Mouse (Mus musculus) activated CD4-positive, CD25-positive, alpha-beta regulatory T cell, adult 4 months (primary cell): ENCODE measurements around the gene Zcchc8. TPM values are rescaled to one million over a fixed set of nuclear protein-coding genes. Genes with fewer than 3 reads are reported as not detected.
"Not testable (repeated sequence)": the region's sequence is repeated elsewhere in the genome, so short reads cannot be mapped to it uniquely, and the experiment has no call there.

Experiments
- ATAC-seq: one replicate; pipeline ENCODE4 v1.8.0; 2017
- polyA plus RNA-seq, 2 experiments: library from polyadenylated mRNA; unstranded; fragments of 100-300 nt; shearing (Covaris generic); gene quantifications; one replicate each; pipeline ENCODE4 v1.2.1; 2017

The Zcchc8 gene
- 10 to 100 TPM; 55.2 to 55.4 TPM for polyA plus RNA-seq

DNA sequence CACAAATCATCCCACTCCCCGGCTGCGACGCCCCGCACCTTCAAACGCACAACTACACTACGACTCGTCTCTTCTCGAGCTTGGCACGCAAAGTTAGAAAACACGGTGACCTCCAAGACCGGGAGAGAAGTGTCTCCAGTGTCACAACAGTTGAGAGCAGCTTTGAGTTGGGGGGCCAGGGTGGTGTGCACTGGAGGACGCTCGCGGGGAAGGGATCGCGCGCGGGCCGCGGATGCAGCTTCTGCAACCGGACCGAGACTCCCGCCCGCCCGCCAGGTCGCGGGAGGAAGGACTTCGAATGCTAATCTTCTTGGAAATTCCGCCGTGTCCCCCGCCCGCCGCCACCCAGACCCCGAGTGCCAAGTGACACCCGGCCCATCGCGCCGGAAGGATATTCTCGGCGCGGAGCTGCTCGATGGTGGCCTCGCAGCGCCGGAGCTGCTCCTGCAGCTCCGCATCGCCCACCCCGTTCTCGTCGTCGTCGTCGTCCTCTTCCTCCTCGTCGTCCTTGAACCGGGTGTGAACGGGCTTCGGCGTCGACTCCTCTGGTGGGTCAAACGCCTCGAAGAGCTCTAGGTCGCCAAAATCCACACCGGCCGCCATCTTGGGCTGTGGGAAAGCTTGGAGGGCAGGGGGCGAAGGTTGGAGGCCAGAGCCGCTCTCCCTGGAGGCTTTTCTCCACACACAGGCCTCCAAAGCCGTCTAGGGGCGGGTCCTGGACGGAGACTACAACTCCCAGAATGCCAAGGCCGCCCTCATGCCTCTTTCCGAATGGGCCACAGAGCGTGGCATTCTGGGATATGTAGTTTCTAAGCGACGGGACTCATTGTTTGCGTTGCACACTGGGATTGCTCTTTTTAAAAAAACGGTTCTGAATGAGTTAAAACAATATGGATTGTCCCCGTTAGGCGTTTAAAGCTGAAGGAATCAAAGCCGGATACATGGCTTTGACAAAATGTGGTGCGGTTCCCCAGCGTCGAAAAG is at the start of gene Zcchc8:
Gene Zcchc8, minus strand, starts transcription at position 773 of the 984 bp plus-strand sequence.
- peak; percentile 98 for ATAC-seq

DNA sequence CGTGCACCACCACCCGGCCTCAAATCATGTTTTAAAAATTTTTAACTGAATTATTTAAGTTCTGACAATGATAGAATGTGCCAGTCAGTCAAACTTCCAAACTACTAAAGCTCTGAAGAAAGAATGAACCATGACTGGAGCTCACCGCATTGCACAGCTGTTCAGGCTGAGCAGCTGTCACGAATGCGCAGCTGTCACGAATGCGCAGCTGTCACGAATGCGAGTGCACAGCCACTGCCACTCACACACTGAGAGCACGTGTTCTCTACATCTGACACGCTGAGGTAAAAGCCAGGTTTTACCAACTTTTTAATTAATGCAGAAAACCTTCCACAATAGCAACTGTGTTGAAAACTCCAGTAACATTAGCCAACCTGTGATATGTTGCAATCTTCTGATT is 45.6 kb upstream of the Zcchc8 start:
- ATAC-seq, result not testable (repeated sequence)

DNA sequence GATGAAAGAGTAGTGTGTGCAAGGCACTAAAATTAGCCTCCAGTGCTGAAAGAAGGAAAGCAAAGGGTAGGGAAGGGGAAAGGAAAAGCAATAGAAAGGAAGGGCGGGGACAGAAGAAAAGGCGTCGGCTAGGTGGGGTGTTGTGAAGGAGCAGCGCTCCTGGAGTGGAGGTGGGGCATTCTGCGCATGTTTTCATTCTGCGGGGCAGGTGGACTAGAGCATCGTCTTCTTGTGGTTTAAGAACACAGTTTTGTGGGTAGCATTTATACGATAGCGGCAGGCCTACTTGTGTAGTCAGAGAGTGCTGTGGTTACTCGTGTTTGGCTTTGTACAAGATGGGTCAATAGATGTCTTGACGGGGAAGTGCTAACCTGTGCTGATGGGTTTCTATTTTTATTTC is 44.6 kb upstream of the Zcchc8 start:
- ATAC-seq, result no peak

- peak; percentile 97 for ATAC-seq
These were observed 28.5 kb upstream of the Zcchc8 start, which contains the start of the genes Rsrc2 and Kntc1 for GRCm38 (mm10) chr5:123749065-123750064. Gene Rsrc2, minus strand, starts transcription at chr5:123749414. Gene Kntc1, plus strand, starts transcription at chr5:123749716.

GRCm38 (mm10) chr5:123748339-123749064 is 27.6 kb upstream of the Zcchc8 start:
- no peak for ATAC-seq

DNA sequence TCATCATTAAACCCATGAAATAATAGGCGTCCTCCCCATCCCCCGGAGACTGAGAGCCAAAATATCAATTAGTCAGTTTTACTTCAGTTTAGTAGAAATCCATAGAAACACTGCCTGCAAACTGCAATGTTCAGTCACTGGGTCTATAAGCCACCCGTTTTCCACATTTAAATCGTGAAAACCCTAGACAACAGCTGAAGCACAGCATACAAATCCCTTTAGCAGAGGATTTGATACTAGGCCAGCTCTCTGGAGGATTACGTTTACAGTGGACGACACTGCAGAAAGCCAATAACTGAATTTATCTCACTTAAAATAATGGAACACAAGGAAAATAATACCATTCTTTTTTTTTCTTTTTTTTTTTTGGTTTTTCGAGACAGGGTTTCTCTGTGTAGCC is 26.7 kb upstream of the Zcchc8 start:
- ATAC-seq, result no peak

DNA sequence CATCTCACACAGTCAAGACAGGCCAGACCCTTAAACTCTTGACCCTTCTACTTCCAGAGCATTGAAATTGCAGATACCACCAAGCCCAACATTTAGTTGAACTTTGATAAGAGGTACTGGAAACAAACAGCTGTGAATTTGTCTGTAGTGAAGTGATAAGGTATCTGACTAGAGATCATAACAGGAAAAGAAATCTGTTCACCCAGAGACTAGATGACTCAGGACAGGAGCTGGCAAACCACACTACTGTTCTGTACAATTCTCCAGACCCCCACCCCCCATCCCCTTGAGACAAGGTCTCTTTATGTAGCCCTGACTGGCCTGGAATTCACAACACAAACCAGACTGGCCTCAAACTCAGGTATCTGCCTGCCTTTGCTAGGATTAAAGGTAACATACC is 25.4 kb upstream of the Zcchc8 start:
- ATAC-seq, result no peak

- ATAC-seq, result no peak
These were observed 23.5 kb upstream of the Zcchc8 start for GRCm38 (mm10) chr5:123744358-123744757.

- ATAC-seq, result no peak
These were observed 10.1 kb upstream of the Zcchc8 start for GRCm38 (mm10) chr5:123730981-123731380.

DNA sequence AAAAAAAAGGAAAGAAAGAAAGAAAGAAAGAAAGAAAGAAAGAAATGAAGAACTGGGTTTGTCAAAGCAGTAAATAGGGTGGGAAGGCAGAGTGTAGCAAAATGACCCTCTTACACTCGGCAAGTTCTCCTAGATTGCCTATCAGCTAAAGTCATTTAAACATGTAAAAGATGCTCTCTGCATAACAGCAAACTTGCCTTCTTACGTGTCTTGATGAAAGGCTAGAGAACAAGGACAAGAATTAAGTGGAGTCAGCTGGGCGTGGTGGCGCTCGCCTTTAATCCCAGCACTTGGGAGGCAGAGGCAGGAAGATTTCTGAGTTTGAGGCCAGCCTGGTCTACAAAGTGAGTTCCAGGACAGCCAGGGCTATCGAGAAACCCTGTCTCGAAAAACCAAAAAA is 2.9 kb upstream of the Zcchc8 start:
- not testable (repeated sequence) for ATAC-seq

DNA sequence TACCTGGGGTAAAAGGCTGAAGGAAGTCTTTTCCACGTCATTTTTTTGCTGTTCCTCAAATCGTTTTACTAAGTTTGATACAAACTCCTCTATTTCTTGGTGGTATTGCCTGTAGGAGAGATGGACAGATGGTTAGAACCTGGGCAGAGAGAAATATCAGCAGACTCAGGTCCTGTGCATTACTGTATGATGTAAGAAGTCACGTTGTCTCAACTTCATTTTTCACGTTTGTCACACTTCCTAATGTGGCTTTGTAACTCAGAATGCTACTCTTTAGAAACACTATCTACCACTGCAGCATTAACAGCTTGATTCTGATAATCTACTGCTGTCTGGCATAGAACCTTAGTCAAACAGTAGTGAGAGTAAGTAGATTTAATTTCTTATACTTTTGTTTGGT is 6.3 kb downstream of the Zcchc8 start:
- ATAC-seq, result no peak

DNA sequence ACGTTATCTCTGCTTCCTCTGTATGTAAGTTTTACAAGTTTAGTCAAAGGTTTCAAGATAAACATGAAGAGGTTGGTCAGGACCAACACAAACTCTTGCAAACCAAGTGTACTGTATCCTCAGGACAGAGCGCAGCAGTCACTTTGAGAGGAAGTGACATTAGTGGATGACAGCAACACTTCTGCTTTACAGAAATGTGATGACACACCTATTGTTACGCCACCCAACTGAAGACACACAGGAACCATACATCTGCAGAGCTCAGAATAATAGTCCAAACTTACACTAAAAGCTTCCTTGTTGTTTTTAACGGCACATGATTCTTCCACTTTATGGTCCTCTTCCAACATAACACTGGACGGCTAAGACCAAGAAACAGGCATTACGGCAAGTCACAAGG is 7.1 kb downstream of the Zcchc8 start:
- ATAC-seq, result no peak

- ATAC-seq, result no peak
These were observed 11.3 kb downstream of the Zcchc8 start for GRCm38 (mm10) chr5:123709571-123709970.

- no peak for ATAC-seq
These were observed 12.3 kb downstream of the Zcchc8 start for GRCm38 (mm10) chr5:123708598-123708997.

- ATAC-seq, result no peak
These were observed 20.3 kb downstream of the Zcchc8 start for GRCm38 (mm10) chr5:123700625-123701024.

DNA sequence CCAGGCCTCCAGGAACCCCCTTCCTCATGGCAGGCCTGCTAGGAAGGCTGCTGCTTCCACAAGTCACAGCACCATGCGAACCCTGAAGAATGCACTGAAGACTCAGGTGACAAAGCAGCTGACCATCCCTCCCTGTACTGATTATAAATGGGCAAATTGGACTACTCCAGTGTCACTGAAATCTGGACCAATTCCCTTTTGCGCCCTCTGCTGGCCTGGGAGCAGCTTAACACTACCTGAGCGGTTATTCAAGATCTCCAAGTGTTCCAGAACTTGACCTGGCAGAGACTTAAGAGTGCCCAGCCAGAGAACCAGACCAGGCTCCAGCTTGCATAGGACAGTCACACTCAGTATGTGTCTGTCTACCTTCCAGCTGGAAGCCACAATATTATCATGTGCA is 21.7 kb downstream of the Zcchc8 start:
- no peak for ATAC-seq

DNA sequence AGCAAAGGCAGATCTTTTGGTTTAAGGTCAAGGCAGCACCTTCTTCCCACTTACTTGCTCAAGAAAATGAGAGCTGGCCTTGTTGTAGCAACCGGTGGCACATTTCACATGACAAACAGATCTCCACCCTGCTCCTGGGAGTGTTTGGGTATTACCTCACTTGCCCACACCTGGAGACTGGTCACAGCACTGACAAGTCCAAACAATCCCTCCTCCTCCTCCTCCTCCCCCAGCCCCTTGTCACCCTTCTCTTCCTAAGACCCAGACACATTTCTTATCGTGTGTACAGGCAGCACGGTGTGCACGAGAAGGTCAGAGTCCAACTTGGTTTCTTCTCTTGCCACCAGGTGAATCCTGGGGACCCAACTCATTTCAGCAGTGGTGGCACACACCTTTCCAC is 23.9 kb downstream of the Zcchc8 start:
- ATAC-seq, result no peak

GRCm38 (mm10) chr5:123696244-123696643 is 24.7 kb downstream of the Zcchc8 start:
- no peak for ATAC-seq

GRCm38 (mm10) chr5:123694468-123694867 is 26.4 kb downstream of the Zcchc8 start:
- no peak for ATAC-seq

DNA sequence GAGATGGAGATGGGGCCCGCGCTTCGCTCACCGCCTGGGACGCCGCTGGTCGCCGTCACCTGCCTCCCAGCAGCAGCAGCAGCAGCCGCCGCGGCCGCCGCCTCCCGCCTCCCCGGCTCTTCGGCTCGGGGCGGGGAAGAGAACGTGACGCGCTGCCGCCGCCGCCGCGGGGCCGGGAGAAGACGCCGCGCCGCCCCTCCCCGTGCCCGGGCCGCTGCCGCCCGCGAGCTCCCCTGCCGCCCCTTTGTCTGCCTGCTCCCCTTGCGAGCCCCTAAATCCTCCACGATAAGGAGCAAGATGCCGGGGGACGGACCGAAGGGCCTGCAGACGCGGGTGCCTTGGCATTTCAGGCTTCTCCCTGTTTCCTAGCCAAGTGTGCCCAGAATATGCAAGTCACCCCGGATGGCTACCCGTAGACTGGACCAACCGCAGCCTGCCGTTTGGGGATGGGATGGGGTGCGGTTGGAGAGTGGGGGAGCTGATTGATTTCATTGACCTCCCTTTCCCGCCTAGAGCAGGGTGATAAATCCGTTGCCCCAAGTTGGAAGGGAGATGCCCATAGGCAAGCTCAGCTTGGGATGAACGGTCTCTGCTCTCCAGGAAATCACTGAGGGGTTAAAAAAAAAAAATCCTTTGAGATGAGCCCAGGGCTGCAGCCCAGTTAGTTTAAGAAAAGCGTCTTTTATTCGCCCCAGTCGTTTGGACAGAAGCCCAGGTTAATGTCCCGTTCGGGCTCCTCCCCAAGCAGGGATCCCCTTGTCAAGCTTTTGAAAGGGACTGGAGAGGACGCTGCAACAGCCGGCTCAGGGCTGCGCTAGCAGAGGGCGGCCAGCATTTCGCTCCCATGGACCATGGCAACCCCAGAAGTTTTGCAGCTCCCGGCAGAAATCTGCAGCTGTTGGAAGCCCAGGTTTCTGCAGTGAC is 36.4 kb downstream of the Zcchc8 start, which contains the start of gene Clip1:
Gene Clip1, minus strand, starts transcription at position 398 of the 924 bp plus-strand sequence.
- peak; percentile 50 for ATAC-seq
